Mouse (Mus musculus): ENCODE measurements around the gene Ryr2.

- no peak for TF ChIP-seq CTCF (conservative IDR thresholded peaks at IDR 0.05; ENCODE audit: insufficient read depth, insufficient read length, low read depth, low read length)
- no peak for TF ChIP-seq POLR2A (IDR thresholded peaks at IDR 0.05; ENCODE audit: low read depth, low read length)
Measured at GRCm38 (mm10) chr13:12008995-12009689, 97.6 kb downstream of the Ryr2 start.

Data from kidney, adult 2 months (tissue).